Mouse (Mus musculus): Measurements from ENCODE around the gene Olfr1413.

GRCm38 (mm10) chr1:92605482-92605881 is 34.4 kb downstream of the Olfr1413 start, which contains the start of gene Olfr1410:
- no peak for TF ChIP-seq CTCF (IDR thresholded peaks at IDR 0.05; ENCODE audit: extremely low read depth, insufficient read length, insufficient replicate concordance, low read depth, low read length)
- TF ChIP-seq POLR2A (IDR thresholded peaks at IDR 0.05; ENCODE audit: low read depth, low read length) = no peak
